Mouse (Mus musculus) neural tube, embryonic 12.5 days (tissue): ENCODE data around the gene Lama4. TPM values are rescaled to one million over a fixed set of nuclear protein-coding genes. Genes with fewer than 3 reads are reported as not detected.

ENCODE experiments used
- ATAC-seq: fragments of 200-750 bp; cut with Nextera tagmentation; 2 replicates; pipeline ENCODE4 v1.8.0; 2017; ENCODE audit warnings: low read depth, mild to moderate bottlenecking, moderate TSS enrichment, moderate library complexity; ENCODE audit not compliant: low FRiP score
- H3K27ac ChIP-seq: fragments of 300-500 bp; sonication (generic); 2 replicates; pipeline ENCODE4 v1.5.1; 2016
- H3K27me3 ChIP-seq: fragments of 300-500 bp; sonication (generic); replicated peaks from 2 replicates; pipeline ENCODE4 v1.6.1; 2016; ENCODE audit warnings: mild to moderate bottlenecking
- H3K36me3 ChIP-seq: fragments of 300-500 bp; sonication (generic); 2 replicates; pipeline ENCODE4 v1.6.1; 2016; ENCODE audit warnings: mild to moderate bottlenecking
- H3K4me1 ChIP-seq: fragments of 300-500 bp; sonication (generic); 2 replicates; pipeline ENCODE4 v1.6.1; 2016
- H3K4me2 ChIP-seq: fragments of 300-500 bp; sonication (generic); replicated peaks from 2 replicates; pipeline ENCODE4 v1.6.1; 2016; ENCODE audit warnings: mild to moderate bottlenecking
- H3K4me3 ChIP-seq: fragments of 300-500 bp; sonication (generic); 2 replicates; pipeline ENCODE4 v1.5.1; 2016
- H3K9ac ChIP-seq: fragments of 300-500 bp; sonication (generic); 2 replicates; pipeline ENCODE4 v1.6.1; 2016; ENCODE audit warnings: mild to moderate bottlenecking
- H3K9me3 ChIP-seq: fragments of 300-500 bp; sonication (generic); 2 replicates; pipeline ENCODE4 v1.6.1; 2016; ENCODE audit warnings: mild to moderate bottlenecking
- WGBS: fragments of 180-500 bp; shearing (Covaris S2); methylation state at CpG from one replicate; pipeline ENCODE4 v1.1.7; 2016; 5-methylcytosine and 5-hydroxymethylcytosine counted together
- polyA plus RNA-seq: library from polyadenylated mRNA; unstranded; fragments of >200 nt; fragmentation: Nextera tagmentation; extraction: Ambion mirVana; gene quantifications from 2 replicates; pipeline ENCODE4 v1.2.1, GENCODE M21; 2016

Lama4 gene
- polyA plus RNA-seq, 1 experiment from 2014 or later: 40.7 TPM

DNA sequence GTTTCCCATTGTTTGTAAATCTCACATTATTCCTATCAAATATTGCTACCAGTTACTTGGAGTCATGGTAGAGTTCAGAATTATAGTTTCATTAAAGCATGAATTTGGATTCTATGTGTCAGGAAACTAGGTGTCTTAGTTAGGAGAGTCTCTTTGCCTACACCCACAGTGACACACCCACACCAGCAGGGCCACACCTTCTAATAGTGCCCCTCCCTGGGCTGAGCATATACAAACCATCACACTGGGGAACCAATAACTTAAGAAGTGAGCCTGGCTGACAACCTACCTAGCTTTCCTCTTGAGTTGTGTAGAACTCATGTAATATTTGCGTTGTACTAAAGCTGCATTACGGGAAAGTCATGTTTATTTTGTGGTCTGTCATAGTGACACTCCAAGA lies 176.1 kb downstream of the Lama4 start:
- Histone ChIP-seq H3K9ac (no peak overlapping the region), H3K36me3 (peaks cover 42% of the 10 kb centered on the region), H3K27ac (no peak overlapping the region), H3K4me2 (no peak overlapping the region), H3K27me3 (no peaks in the 10 kb centered on the region), H3K4me1 (no peaks in the 10 kb centered on the region), H3K9me3 (no peaks in the 10 kb centered on the region), H3K4me3 (no peak overlapping the region)
- WGBS: 93% methylated on average over 2 of the region's 2 CpGs
- ATAC-seq: no peak

DNA sequence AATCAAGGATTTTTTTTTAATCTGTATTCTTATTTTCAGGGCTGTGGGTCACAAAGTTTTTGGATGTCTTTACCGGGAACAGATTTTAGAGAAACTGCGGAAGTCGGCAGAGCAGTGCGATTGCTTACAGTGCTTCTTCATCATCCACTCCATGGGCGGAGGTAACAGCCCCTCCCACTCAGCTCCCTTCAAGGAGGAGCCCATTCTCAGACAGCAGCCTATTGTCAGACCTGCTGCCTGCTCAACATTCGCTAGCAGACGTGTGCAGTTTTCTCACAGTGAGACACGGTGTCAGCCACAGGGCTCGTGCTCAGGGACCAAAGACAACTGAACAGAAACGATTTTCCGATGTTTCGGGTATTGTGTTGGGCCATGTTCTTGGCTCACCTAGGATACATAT lies 176.9 kb downstream of the Lama4 start:
- H3K36me3 ChIP-seq: peaks cover 48% of the 10 kb centered on the region
- no peak overlapping the region for H3K27ac ChIP-seq
- H3K9me3 ChIP-seq: no peaks in the 10 kb centered on the region
- no peaks in the 10 kb centered on the region for H3K4me1 ChIP-seq
- H3K4me2 ChIP-seq: no peak overlapping the region
- ATAC-seq: 0 out of 2 replicates have a peak, but pooled peaks have one; percentile 25
- H3K4me3 ChIP-seq: no peak overlapping the region
- WGBS: 65% methylated on average over 12 of the region's 12 CpGs
- no peak overlapping the region for H3K9ac ChIP-seq
- H3K27me3 ChIP-seq: no peaks in the 10 kb centered on the region

GRCm38 (mm10) chr10:39156719-39157118 lies 191.4 kb downstream of the Lama4 start:
- H3K27ac ChIP-seq: no peak overlapping the region
- 87% methylated on average over 5 of the region's 5 CpGs for WGBS
- no peaks in the 10 kb centered on the region for H3K36me3 ChIP-seq
- H3K9ac ChIP-seq: no peak overlapping the region
- no peak overlapping the region for H3K4me2 ChIP-seq
- H3K4me3 ChIP-seq: no peak overlapping the region
- no peaks in the 10 kb centered on the region for H3K27me3 ChIP-seq
- ATAC-seq: no peak
- H3K9me3 ChIP-seq: no peaks in the 10 kb centered on the region
- H3K4me1 ChIP-seq: no peaks in the 10 kb centered on the region

DNA sequence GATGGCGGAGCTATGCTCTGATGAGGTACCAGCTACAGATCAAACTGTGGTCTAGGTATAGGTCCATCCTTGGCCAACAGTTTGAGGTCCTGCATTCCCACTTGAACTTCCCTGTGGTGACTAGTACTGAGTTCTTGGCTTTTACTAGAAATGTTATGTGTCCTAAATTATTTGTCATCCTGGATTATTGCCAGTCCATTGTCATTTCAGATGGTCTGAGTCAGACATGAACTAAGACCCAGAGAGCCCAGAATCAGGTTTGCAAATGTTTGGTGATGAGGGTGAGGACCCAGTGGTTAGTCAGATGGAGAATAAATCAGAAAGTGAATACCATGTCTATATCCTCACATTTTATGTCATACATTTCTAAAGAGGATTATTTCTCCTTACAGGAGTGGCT lies 192.0 kb downstream of the Lama4 start:
- H3K9me3 ChIP-seq: no peaks in the 10 kb centered on the region
- H3K27me3 ChIP-seq: no peaks in the 10 kb centered on the region
- H3K27ac ChIP-seq: no peak overlapping the region
- no peak overlapping the region for H3K9ac ChIP-seq
- no peak overlapping the region for H3K4me3 ChIP-seq
- ATAC-seq: no peak
- no peaks in the 10 kb centered on the region for H3K4me1 ChIP-seq
- no peak overlapping the region for H3K4me2 ChIP-seq
- WGBS: 95% methylated on average over 1 of the region's 1 CpGs
- H3K36me3 ChIP-seq: no peaks in the 10 kb centered on the region

GRCm38 (mm10) chr10:39158306-39158705 lies 193.0 kb downstream of the Lama4 start:
- Histone ChIP-seq H3K27ac (no peak overlapping the region), H3K4me2 (no peak overlapping the region), H3K27me3 (no peaks in the 10 kb centered on the region), H3K36me3 (no peaks in the 10 kb centered on the region), H3K9me3 (no peaks in the 10 kb centered on the region), H3K4me3 (no peak overlapping the region), H3K9ac (no peak overlapping the region), H3K4me1 (no peaks in the 10 kb centered on the region)
- ATAC-seq: no peak
- 54% methylated on average over 12 of the region's 12 CpGs for WGBS

Other genes starting within 250 kb of the Lama4 start
- gene Rfpl4b, start 143.7 kb upstream of the Lama4 start, polyA plus RNA-seq: not detected in 2 replicates
- 20.3 and 24.0 TPM in 2 replicates for gene Fam229b, start 168.4 kb downstream of the Lama4 start, polyA plus RNA-seq
- gene Tube1, start 168.5 kb downstream of the Lama4 start, polyA plus RNA-seq: 14.5 and 17.1 TPM in 2 replicates
- gene Ccn6, start 198.3 kb downstream of the Lama4 start, polyA plus RNA-seq: 0.42 and 0.67 TPM in 2 replicates